Mouse (Mus musculus): ENCODE results near the gene Pla2g4a. TPM values are rescaled to one million over a fixed set of nuclear protein-coding genes. Genes with fewer than 3 reads are reported as not detected.

Pla2g4a gene
- polyA plus RNA-seq, 1 experiment from 2014 or later = 0.52 TPM

DNA sequence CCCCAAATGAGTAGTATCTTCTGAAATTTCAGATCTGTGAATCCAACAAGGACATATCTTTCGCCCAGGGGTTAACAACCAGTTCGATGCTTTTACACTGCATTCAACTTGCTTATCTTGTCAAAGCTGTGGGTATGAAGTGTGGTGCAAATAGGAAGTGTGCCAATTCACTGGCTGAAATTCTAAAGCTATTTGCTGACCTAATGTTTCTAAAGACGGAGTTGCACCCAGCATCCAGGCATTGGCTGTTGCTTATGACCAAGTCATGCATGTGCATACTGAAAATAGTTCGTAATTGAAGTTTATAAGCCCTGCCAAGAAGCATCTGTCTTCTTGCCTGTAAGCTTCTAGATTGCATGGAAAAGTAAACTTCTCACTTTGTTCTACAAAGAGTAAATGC is 5.6 kb downstream of the Pla2g4a start:
- no peak overlapping the region for H3K4me2 ChIP-seq (ENCODE audit: low read depth, low read length)
- no peak for ATAC-seq (ENCODE audit: low read depth)
- H3K9me3 ChIP-seq (ENCODE audit: control insufficient read depth, low read length) = no peaks in the 10 kb centered on the region
- no peak overlapping the region for H3K4me3 ChIP-seq (ENCODE audit: low read depth, low read length)
- no peaks in the 10 kb centered on the region for H3K27me3 ChIP-seq (ENCODE audit: control insufficient read depth, insufficient read depth, low read length)
- 94% methylated on average over 4 of the region's 4 CpGs for WGBS
- no peaks in the 10 kb centered on the region for H3K4me1 ChIP-seq (ENCODE audit: control insufficient read depth, insufficient read depth, low read length)
- H3K9ac ChIP-seq (replicated peaks; ENCODE audit: low read depth, low read length) = no peak overlapping the region
- H3K36me3 ChIP-seq (ENCODE audit: control insufficient read depth, insufficient read depth, low read length) = no peaks in the 10 kb centered on the region
- H3K27ac ChIP-seq (ENCODE audit: low read depth, low read length) = no peak overlapping the region

GRCm38 (mm10) chr1:149954026-149954425 is 7.1 kb downstream of the Pla2g4a start:
- Histone ChIP-seq H3K9me3 (ENCODE audit: control insufficient read depth, low read length) (no peaks in the 10 kb centered on the region), H3K27me3 (ENCODE audit: control insufficient read depth, insufficient read depth, low read length) (no peaks in the 10 kb centered on the region), H3K9ac (replicated peaks; ENCODE audit: low read depth, low read length) (no peak overlapping the region), H3K4me3 (ENCODE audit: low read depth, low read length) (no peak overlapping the region), H3K4me2 (ENCODE audit: low read depth, low read length) (no peak overlapping the region), H3K36me3 (ENCODE audit: control insufficient read depth, insufficient read depth, low read length) (no peaks in the 10 kb centered on the region), H3K4me1 (ENCODE audit: control insufficient read depth, insufficient read depth, low read length) (no peaks in the 10 kb centered on the region), H3K27ac (ENCODE audit: low read depth, low read length) (no peak overlapping the region)
- no peak for ATAC-seq (ENCODE audit: low read depth)
- 95% methylated on average over 6 of the region's 6 CpGs for WGBS

GRCm38 (mm10) chr1:149952050-149952449 is 9.0 kb downstream of the Pla2g4a start:
- Histone ChIP-seq H3K4me2 (ENCODE audit: low read depth, low read length) (no peak overlapping the region), H3K36me3 (ENCODE audit: control insufficient read depth, insufficient read depth, low read length) (no peaks in the 10 kb centered on the region)
- ATAC-seq (ENCODE audit: low read depth) = no peak

DNA sequence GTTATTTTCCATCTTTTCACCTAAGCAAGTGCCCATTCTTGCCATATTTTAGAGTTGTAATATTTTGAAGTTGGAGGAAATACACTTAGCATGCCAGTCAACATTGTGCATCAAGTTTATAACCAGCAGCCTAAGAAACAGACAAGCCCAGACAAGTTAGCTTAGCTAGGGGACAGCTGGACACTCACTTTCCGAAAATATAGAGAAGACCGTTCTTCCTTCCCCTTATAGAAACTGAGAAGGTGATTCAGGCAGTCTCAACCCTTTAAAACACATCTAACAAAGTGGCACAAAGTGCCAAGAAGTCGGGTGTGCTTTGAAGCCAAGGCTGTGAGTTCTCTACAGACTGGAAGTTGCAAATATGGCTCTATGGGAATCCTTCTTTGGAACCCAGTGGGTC is 10.4 kb downstream of the Pla2g4a start:
- H3K9ac ChIP-seq (replicated peaks; ENCODE audit: low read depth, low read length) = no peak overlapping the region
- H3K27me3 ChIP-seq (ENCODE audit: control insufficient read depth, insufficient read depth, low read length) = no peaks in the 10 kb centered on the region
- no peak overlapping the region for H3K4me3 ChIP-seq (ENCODE audit: low read depth, low read length)
- no peaks in the 10 kb centered on the region for H3K36me3 ChIP-seq (ENCODE audit: control insufficient read depth, insufficient read depth, low read length)
- no peaks in the 10 kb centered on the region for H3K9me3 ChIP-seq (ENCODE audit: control insufficient read depth, low read length)
- no peaks in the 10 kb centered on the region for H3K4me1 ChIP-seq (ENCODE audit: control insufficient read depth, insufficient read depth, low read length)
- H3K4me2 ChIP-seq (ENCODE audit: low read depth, low read length) = no peak overlapping the region
- WGBS = 85% methylated on average over 3 of the region's 3 CpGs
- no peak overlapping the region for H3K27ac ChIP-seq (ENCODE audit: low read depth, low read length)
- ATAC-seq (ENCODE audit: low read depth) = no peak

More at GRCm38 (mm10) chr1:149952050-149952449, 9.0 kb downstream of the Pla2g4a start:
- H3K9ac ChIP-seq (replicated peaks; ENCODE audit: low read depth, low read length) = no peak overlapping the region
- no peaks in the 10 kb centered on the region for H3K4me1 ChIP-seq (ENCODE audit: control insufficient read depth, insufficient read depth, low read length)
- no peak overlapping the region for H3K27ac ChIP-seq (ENCODE audit: low read depth, low read length)
- no peaks in the 10 kb centered on the region for H3K27me3 ChIP-seq (ENCODE audit: control insufficient read depth, insufficient read depth, low read length)
- no peak overlapping the region for H3K4me3 ChIP-seq (ENCODE audit: low read depth, low read length)
- no peaks in the 10 kb centered on the region for H3K9me3 ChIP-seq (ENCODE audit: control insufficient read depth, low read length)

- Histone ChIP-seq H3K27me3 (ENCODE audit: control insufficient read depth, insufficient read depth, low read length) (no peaks in the 10 kb centered on the region), H3K9ac (replicated peaks; ENCODE audit: low read depth, low read length) (no peak overlapping the region), H3K4me2 (ENCODE audit: low read depth, low read length) (no peak overlapping the region), H3K4me3 (ENCODE audit: low read depth, low read length) (no peak overlapping the region), H3K27ac (ENCODE audit: low read depth, low read length) (no peak overlapping the region), H3K36me3 (ENCODE audit: control insufficient read depth, insufficient read depth, low read length) (no peaks in the 10 kb centered on the region), H3K9me3 (ENCODE audit: control insufficient read depth, low read length) (no peaks in the 10 kb centered on the region), H3K4me1 (ENCODE audit: control insufficient read depth, insufficient read depth, low read length) (no peaks in the 10 kb centered on the region)
- no peak for ATAC-seq (ENCODE audit: low read depth)
- WGBS = 91% methylated on average over 1 of the region's 1 CpGs
These were observed 10.8 kb downstream of the Pla2g4a start for GRCm38 (mm10) chr1:149950254-149950653.

DNA sequence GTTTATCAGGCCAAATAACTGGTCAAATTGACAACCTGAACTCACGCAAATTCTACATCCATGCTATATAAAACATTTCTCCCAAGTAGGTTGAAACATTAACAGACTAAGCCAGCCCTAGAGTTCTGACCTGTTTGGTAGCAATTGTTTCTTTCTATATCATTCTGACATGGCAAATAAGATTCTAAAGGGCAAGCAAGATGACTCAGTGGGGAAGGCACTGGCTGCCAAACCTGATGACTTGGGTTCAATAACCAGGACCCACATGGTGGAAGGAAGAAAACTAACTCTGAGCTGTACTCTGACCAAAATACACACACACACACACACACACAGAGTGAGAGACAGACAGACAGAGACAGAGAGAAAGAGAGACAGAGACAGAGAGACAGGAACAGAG is 11.8 kb downstream of the Pla2g4a start:
- no peak overlapping the region for H3K27ac ChIP-seq (ENCODE audit: low read depth, low read length)
- no peaks in the 10 kb centered on the region for H3K36me3 ChIP-seq (ENCODE audit: control insufficient read depth, insufficient read depth, low read length)
- no peaks in the 10 kb centered on the region for H3K4me1 ChIP-seq (ENCODE audit: control insufficient read depth, insufficient read depth, low read length)
- H3K4me3 ChIP-seq (ENCODE audit: low read depth, low read length) = no peak overlapping the region
- ATAC-seq (ENCODE audit: low read depth) = no peak
- H3K27me3 ChIP-seq (ENCODE audit: control insufficient read depth, insufficient read depth, low read length) = no peaks in the 10 kb centered on the region
- H3K4me2 ChIP-seq (ENCODE audit: low read depth, low read length) = no peak overlapping the region
- WGBS = 93% methylated on average over 1 of the region's 1 CpGs
- no peaks in the 10 kb centered on the region for H3K9me3 ChIP-seq (ENCODE audit: control insufficient read depth, low read length)
- no peak overlapping the region for H3K9ac ChIP-seq (replicated peaks; ENCODE audit: low read depth, low read length)

DNA sequence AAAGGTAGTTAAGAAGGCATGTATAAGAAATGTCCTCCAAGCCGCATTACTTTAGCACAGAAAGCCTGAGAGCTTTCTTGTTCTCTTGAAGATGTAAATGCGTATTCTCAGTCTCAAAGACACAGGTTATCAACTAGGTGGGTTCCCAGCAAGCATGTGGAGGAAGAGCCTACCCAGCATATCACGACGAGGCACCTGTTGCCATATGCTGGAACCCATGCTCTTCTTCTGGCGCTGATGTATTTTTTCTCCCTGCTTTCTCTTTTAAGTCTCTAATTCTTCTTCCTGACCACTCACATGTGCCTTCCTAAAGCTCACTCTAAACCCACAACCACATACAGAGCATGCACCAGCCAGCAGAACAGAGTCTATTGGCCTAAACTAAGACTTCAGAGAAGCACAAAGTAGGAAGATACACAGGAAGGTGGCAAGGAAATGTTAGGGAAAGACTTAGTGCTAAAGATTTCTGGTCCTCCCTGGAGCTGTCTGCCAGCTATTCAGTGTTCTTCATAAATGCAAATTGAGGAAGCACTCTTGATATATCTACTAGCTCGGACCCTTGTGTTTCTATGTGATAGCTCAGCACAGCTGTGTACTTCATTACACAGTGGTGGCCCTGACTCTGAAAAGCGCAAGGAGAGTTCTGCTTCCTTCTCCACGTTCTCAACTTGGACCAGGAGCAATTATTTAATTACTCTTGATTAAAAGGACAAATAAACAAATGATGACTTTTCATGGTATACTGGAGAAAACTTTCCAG is 12.8 kb downstream of the Pla2g4a start:
- Histone ChIP-seq H3K36me3 (ENCODE audit: control insufficient read depth, insufficient read depth, low read length) (no peaks in the 10 kb centered on the region), H3K4me3 (ENCODE audit: low read depth, low read length) (no peak overlapping the region), H3K4me2 (ENCODE audit: low read depth, low read length) (no peak overlapping the region), H3K27ac (ENCODE audit: low read depth, low read length) (no peak overlapping the region), H3K9me3 (ENCODE audit: control insufficient read depth, low read length) (no peaks in the 10 kb centered on the region), H3K4me1 (ENCODE audit: control insufficient read depth, insufficient read depth, low read length) (no peaks in the 10 kb centered on the region), H3K9ac (replicated peaks; ENCODE audit: low read depth, low read length) (no peak overlapping the region), H3K27me3 (ENCODE audit: control insufficient read depth, insufficient read depth, low read length) (no peaks in the 10 kb centered on the region)
- no peak for ATAC-seq (ENCODE audit: low read depth)
- WGBS = 89% methylated on average over 8 of the region's 8 CpGs

DNA sequence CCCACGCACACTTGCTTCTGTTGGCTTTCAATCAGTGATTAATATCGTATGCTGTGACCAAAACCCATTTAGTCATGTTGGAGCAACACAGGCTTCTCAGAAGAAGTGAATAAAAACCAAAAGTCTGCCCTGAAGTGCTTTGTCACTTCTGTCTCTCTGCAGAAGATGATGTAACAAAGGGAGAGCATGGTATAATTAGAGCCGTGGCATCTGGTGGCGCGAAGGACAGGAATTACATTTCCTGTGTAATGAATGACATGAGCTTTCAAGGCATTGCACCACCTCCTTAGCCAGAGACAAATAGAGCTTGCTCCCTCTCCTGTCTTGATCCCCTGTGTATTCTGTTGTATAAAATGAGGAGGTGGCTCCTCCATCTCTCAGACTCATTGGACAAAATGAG is 14.1 kb downstream of the Pla2g4a start:
- no peak overlapping the region for H3K27ac ChIP-seq (ENCODE audit: low read depth, low read length)
- 75% methylated on average over 5 of the region's 5 CpGs for WGBS
- H3K4me1 ChIP-seq (ENCODE audit: control insufficient read depth, insufficient read depth, low read length) = no peaks in the 10 kb centered on the region
- no peaks in the 10 kb centered on the region for H3K36me3 ChIP-seq (ENCODE audit: control insufficient read depth, insufficient read depth, low read length)
- H3K4me2 ChIP-seq (ENCODE audit: low read depth, low read length) = no peak overlapping the region
- H3K9ac ChIP-seq (replicated peaks; ENCODE audit: low read depth, low read length) = no peak overlapping the region
- H3K27me3 ChIP-seq (ENCODE audit: control insufficient read depth, insufficient read depth, low read length) = no peaks in the 10 kb centered on the region
- no peak for ATAC-seq (ENCODE audit: low read depth)
- H3K4me3 ChIP-seq (ENCODE audit: low read depth, low read length) = no peak overlapping the region
- H3K9me3 ChIP-seq (ENCODE audit: control insufficient read depth, low read length) = no peaks in the 10 kb centered on the region

GRCm38 (mm10) chr1:149946432-149946831 is 14.7 kb downstream of the Pla2g4a start:
- H3K36me3 ChIP-seq (ENCODE audit: control insufficient read depth, insufficient read depth, low read length) = no peaks in the 10 kb centered on the region
- no peak for ATAC-seq (ENCODE audit: low read depth)
- no peaks in the 10 kb centered on the region for H3K27me3 ChIP-seq (ENCODE audit: control insufficient read depth, insufficient read depth, low read length)
- H3K27ac ChIP-seq (ENCODE audit: low read depth, low read length) = no peak overlapping the region
- no peak overlapping the region for H3K9ac ChIP-seq (replicated peaks; ENCODE audit: low read depth, low read length)
- WGBS = 94% methylated on average over 3 of the region's 3 CpGs
- no peak overlapping the region for H3K4me3 ChIP-seq (ENCODE audit: low read depth, low read length)
- H3K4me1 ChIP-seq (ENCODE audit: control insufficient read depth, insufficient read depth, low read length) = no peaks in the 10 kb centered on the region
- no peak overlapping the region for H3K4me2 ChIP-seq (ENCODE audit: low read depth, low read length)
- no peaks in the 10 kb centered on the region for H3K9me3 ChIP-seq (ENCODE audit: control insufficient read depth, low read length)
